Mouse (Mus musculus) limb, embryonic 12.5 days (tissue): ENCODE measurements around the gene Zfp982. TPM values are rescaled to one million over a fixed set of nuclear protein-coding genes. Genes with fewer than 3 reads are reported as not detected.
"Not testable (repeated sequence)": the region's sequence is repeated elsewhere in the genome, so short reads cannot be mapped to it uniquely, and the experiment has no call there.

Source experiments
- ATAC-seq: fragments of 200-750 bp; cut with Nextera tagmentation; 2 replicates; pipeline ENCODE4 v1.8.0; 2017; ENCODE audit warnings: low read depth, moderate TSS enrichment; ENCODE audit not compliant: insufficient number of reproducible peaks, insufficient read depth, low FRiP score, low TSS enrichment
- H3K27ac ChIP-seq: fragments of 300-500 bp; sonication (generic); 2 replicates; pipeline ENCODE4 v1.5.1; 2016; ENCODE audit warnings: mild to moderate bottlenecking, moderate library complexity
- H3K27me3 ChIP-seq: fragments of 300-500 bp; sonication (generic); 2 replicates; pipeline ENCODE4 v1.6.1; 2016; ENCODE audit warnings: mild to moderate bottlenecking, moderate library complexity
- H3K36me3 ChIP-seq: fragments of 300-500 bp; sonication (generic); 2 replicates; pipeline ENCODE4 v1.6.1; 2016; ENCODE audit warnings: mild to moderate bottlenecking, moderate library complexity
- H3K4me1 ChIP-seq: fragments of 300-500 bp; sonication (generic); replicated peaks from 2 replicates; pipeline ENCODE4 v1.6.1; 2016
- H3K4me2 ChIP-seq: fragments of 300-500 bp; sonication (generic); 2 replicates; pipeline ENCODE4 v1.6.1; 2016; ENCODE audit warnings: mild to moderate bottlenecking, moderate library complexity
- H3K4me3 ChIP-seq: fragments of 300-500 bp; sonication (generic); replicated peaks from 2 replicates; pipeline ENCODE4 v1.5.1; 2016; ENCODE audit warnings: mild to moderate bottlenecking
- H3K9ac ChIP-seq: fragments of 300-500 bp; sonication (generic); replicated peaks from 2 replicates; pipeline ENCODE4 v1.6.1; 2016; ENCODE audit warnings: mild to moderate bottlenecking, moderate library complexity
- H3K9me3 ChIP-seq: fragments of 300-500 bp; sonication (generic); 2 replicates; pipeline ENCODE4 v1.6.1; 2016; ENCODE audit warnings: mild to moderate bottlenecking, moderate library complexity
- WGBS: fragments of 180-500 bp; shearing (Covaris S2); methylation state at CpG from one replicate; pipeline ENCODE4 v1.1.7; 2016; 5-methylcytosine and 5-hydroxymethylcytosine counted together
- polyA plus RNA-seq: library from polyadenylated mRNA; unstranded; fragments of >200 nt; fragmentation: Nextera tagmentation; extraction: Ambion mirVana; gene quantifications from 2 replicates; pipeline ENCODE4 v1.2.1, GENCODE M21; 2016

Zfp982 gene
- polyA plus RNA-seq, 1 experiment from 2014 or later = 13.6 TPM

DNA sequence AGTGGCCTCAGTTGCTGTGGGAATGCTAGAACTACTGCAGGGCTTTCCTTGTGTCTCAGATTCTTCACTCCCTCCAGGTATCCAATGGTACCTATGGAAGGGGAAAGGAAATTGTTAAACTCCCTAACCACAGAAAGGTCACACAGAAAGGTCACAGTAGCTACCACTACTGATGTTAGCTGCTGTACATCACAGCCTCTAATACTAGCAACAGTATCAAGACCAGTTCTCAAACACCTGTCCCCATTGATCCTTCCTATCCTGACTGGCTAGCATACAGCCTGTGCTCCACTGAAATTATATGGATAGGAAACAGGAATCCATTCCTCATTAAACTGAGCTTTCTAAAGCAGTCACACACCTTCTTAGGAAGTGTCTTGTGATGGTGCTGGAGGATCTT lies 27.9 kb downstream of the Zfp982 start:
- Histone ChIP-seq H3K27me3 (no peaks in the 10 kb centered on the region), H3K4me1 (no peaks in the 10 kb centered on the region), H3K4me3 (no peak overlapping the region), H3K36me3 (no peaks in the 10 kb centered on the region), H3K9ac (no peak overlapping the region), H3K9me3 (peaks cover 82% of the 10 kb centered on the region), H3K4me2 (no peak overlapping the region), H3K27ac (no peak overlapping the region)
- no peak for ATAC-seq

DNA sequence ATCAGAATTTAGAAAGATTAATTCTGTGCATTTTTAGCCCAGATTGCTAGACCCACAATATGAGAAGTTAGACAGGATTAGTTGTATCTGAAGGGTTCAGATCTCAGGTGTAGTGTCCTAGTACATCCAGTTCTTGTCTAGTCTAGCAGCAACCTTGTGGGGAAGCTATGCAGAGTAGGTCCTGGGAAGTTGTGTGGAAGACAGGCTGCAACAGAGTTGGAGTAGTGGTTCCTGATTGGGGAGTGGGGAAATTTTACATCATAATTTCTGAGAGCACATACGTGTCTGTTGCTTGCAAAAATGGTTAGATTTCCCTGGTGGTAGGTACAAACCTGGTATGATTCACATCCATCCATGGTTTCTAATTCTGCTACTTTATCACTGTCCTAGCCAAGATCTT lies 32.9 kb downstream of the Zfp982 start:
- Histone ChIP-seq H3K27me3 (no peaks in the 10 kb centered on the region), H3K27ac (no peak overlapping the region), H3K9ac (no peak overlapping the region), H3K9me3 (peaks cover 74% of the 10 kb centered on the region), H3K4me1 (no peaks in the 10 kb centered on the region), H3K36me3 (no peaks in the 10 kb centered on the region), H3K4me3 (no peak overlapping the region), H3K4me2 (no peak overlapping the region)
- WGBS = 91% methylated on average over 1 of the region's 1 CpGs
- no peak; the same call in 1 of the 2 replicates for ATAC-seq

DNA sequence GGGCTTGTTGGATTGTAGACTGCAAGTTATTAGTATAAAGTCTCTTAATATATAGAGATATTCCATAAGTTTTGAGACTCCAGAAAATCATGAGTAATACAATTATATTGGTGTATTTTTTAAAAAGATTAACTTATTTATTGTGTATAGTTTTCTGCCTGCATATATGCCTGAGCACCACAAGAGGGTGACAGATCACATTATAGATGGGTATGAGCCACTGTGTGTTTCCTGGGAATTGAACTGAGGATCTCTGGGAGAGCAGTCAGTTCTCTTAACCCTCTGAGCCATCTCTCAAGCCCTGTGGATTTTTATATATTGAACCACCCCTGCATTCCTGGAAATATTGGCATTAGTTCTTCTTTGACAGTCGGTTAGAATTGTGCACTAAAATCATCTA lies 38.1 kb downstream of the Zfp982 start:
- H3K4me1 ChIP-seq = no peaks in the 10 kb centered on the region
- ATAC-seq = no peak
- H3K4me3 ChIP-seq = no peak overlapping the region
- H3K36me3 ChIP-seq = no peaks in the 10 kb centered on the region
- H3K9ac ChIP-seq = no peak overlapping the region
- WGBS = 82% methylated on average over 1 of the region's 1 CpGs
- no peak overlapping the region for H3K27ac ChIP-seq
- H3K27me3 ChIP-seq = no peaks in the 10 kb centered on the region
- peaks cover 47% of the 10 kb centered on the region for H3K9me3 ChIP-seq
- no peak overlapping the region for H3K4me2 ChIP-seq

DNA sequence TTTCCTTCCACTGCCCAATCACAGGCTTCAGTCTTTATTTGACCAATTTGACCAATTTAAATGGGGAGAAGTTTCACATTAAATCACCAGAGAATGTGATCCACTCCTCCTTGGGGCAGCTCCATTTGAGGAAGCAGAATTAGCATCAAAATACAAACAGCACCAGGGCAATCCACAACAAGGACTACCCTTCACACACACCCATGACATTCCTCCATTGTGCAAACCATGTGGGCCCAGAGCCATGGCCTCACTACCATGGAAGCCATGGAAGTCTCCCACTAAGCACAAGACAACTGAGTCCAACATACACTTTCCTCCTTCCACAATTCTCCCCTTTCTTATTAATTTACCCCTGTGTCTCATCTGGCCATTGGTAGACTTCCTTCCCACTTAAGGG lies 43.7 kb downstream of the Zfp982 start:
- not testable (repeated sequence) for H3K4me3 ChIP-seq, H3K36me3 ChIP-seq, H3K4me2 ChIP-seq, ATAC-seq, H3K9ac ChIP-seq, H3K27ac ChIP-seq, H3K4me1 ChIP-seq, H3K27me3 ChIP-seq
- peaks cover 51% of the 10 kb centered on the region for H3K9me3 ChIP-seq

DNA sequence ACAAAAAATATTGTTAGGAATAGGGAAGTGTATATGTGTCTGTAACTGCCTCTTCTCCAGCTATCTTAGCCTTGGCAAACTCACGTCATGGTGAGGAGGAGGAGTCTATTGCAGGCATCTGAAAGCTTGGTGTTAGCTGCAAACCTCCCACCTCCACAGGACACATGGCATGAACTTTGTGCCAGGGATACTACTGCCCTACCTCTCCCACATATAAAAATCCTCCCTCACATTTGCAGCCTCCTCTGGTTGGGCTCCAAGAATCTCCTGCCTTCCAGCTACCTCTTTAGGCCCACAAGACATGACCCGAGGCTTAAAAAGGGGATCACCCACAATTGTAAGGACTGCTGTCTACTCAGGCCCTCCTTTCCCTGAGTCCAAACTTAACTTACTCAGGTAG lies 45.5 kb downstream of the Zfp982 start:
- Histone ChIP-seq H3K27ac (no peak overlapping the region), H3K27me3 (no peaks in the 10 kb centered on the region), H3K4me2 (no peak overlapping the region), H3K9ac (no peak overlapping the region), H3K36me3 (no peaks in the 10 kb centered on the region), H3K4me3 (no peak overlapping the region), H3K4me1 (no peaks in the 10 kb centered on the region), H3K9me3 (peaks cover 47% of the 10 kb centered on the region)
- no peak for ATAC-seq
- 83% methylated on average over 2 of the region's 2 CpGs for WGBS

DNA sequence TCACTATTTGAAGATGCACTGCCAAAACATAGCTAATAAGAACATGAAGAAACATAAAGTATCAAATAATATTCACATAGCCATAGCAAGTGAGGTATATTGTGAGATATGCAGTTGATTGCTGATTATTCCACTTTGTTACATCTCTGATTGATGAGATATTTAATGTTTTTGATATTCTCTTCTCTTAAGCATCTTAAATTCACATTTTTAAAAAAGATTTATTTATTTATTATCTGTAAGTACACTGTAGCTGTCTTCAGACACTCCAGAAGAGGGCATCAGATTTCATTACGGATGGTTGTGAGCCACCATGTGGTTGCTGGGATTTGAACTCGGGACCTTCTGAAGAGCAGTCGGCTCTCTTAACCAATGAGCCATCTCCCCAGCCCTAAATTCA lies 47.7 kb downstream of the Zfp982 start, which contains the start of gene Gm16503:
Gene Gm16503, plus strand, starts transcription at position 301 of the 400 bp plus-strand sequence.
- not testable (repeated sequence) for H3K9ac ChIP-seq, H3K36me3 ChIP-seq, H3K27ac ChIP-seq, H3K4me3 ChIP-seq, H3K27me3 ChIP-seq, H3K4me2 ChIP-seq, H3K4me1 ChIP-seq, ATAC-seq
- WGBS = 88% methylated on average over 3 of the region's 3 CpGs
- peaks cover 59% of the 10 kb centered on the region for H3K9me3 ChIP-seq

DNA sequence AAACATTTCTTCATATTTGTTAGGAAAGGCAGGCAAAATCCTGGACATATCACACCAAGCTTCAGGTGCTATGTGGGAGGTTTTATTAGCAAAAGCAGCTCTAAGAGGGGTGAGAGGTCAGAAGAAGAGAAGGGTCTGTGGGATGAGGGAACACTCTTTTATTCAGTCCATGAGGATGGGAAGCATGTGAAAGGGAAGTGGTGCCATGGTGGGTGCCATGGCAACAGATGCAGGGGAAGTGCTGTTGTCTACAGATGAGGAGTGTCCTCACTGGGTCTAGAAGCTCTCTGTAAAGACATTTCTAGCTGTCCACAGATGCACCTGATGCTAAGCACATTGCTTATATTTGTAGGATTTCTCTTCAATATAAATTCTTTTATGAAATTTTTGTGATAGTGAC lies 48.9 kb downstream of the Zfp982 start:
- Histone ChIP-seq H3K27ac (no peak overlapping the region), H3K4me1 (no peaks in the 10 kb centered on the region), H3K4me3 (no peak overlapping the region), H3K36me3 (no peaks in the 10 kb centered on the region), H3K27me3 (no peaks in the 10 kb centered on the region), H3K4me2 (no peak overlapping the region), H3K9me3 (peaks cover 50% of the 10 kb centered on the region), H3K9ac (no peak overlapping the region)
- no peak for ATAC-seq

DNA sequence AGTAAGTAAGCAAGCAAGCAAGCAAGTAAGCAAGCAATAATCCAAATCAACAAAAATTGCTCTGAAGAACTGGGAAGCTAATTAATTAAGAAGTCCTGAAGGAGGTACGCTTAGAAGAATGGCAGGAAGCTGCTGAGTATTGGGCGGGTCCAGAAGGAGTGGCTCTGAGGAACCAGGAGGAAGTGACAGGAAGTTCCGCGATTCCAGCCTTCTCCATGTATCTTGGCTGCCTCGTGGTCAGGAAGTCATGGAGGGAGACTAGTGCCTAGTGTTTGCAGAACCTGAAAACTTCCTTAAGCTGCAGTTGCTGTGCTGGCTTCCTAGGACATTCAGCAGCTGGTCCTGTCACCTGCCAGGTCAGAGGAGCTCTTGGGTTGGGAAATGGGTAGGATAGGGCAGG lies 60.9 kb downstream of the Zfp982 start, which contains the start of gene Zfp985:
Gene Zfp985, plus strand, starts transcription at position 207 of the 400 bp plus-strand sequence.
- 77% methylated on average over 5 of the region's 5 CpGs for WGBS
- H3K27me3 ChIP-seq, H3K36me3 ChIP-seq, H3K27ac ChIP-seq, H3K4me3 ChIP-seq, H3K4me2 ChIP-seq, H3K9ac ChIP-seq, H3K4me1 ChIP-seq, ATAC-seq: not testable (repeated sequence)
- H3K9me3 ChIP-seq = peaks cover 25% of the 10 kb centered on the region

DNA sequence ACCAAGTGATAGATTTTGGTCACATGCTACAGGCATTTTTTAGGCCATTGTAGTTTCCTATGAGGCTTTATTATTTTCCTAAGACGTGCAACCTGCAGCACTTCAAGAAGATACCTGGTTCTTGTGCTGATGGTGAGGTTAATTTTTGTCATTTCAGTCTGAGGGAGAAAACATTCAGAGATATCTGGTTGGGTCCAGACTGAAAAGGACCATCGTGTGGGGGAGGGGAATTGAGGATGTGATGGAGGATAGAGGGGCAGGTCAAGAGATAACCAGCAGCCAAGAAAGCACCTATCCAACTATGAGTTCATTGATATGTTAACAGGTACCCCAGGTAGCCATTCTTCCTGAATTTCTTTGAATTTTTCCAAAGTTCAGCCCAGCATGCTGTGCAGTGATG lies 62.1 kb downstream of the Zfp982 start:
- H3K4me2 ChIP-seq, H3K36me3 ChIP-seq, H3K4me1 ChIP-seq, H3K4me3 ChIP-seq, ATAC-seq, H3K27me3 ChIP-seq, H3K27ac ChIP-seq, H3K9ac ChIP-seq: not testable (repeated sequence)
- WGBS = 78% methylated on average over 2 of the region's 2 CpGs
- H3K9me3 ChIP-seq = peaks cover 25% of the 10 kb centered on the region

DNA sequence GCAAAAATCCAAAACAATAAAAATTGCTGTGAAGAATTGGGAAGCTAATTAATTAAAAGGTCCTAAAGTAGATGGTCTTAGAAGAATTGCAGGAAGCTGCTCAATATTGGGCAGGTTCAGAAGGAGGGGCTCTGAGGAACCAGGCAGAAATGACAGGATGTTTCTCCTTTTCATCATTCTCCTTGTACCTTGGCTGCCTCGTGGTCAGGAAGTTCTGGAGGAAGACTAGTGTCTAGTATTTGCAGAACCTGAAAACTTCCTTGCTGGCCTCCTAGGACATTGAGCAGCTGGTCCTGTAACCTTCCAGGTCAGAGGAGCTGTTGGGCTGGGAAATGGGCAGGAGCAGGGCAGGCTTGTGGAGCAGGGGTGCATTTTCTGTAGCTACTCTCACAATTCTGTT lies 64.7 kb downstream of the Zfp982 start:
- not testable (repeated sequence) for H3K27ac ChIP-seq, H3K27me3 ChIP-seq, H3K4me2 ChIP-seq, ATAC-seq, H3K9ac ChIP-seq, H3K4me3 ChIP-seq, H3K4me1 ChIP-seq, H3K36me3 ChIP-seq
- H3K9me3 ChIP-seq = peaks cover 20% of the 10 kb centered on the region
- 54% methylated on average over 1 of the region's 1 CpGs for WGBS

DNA sequence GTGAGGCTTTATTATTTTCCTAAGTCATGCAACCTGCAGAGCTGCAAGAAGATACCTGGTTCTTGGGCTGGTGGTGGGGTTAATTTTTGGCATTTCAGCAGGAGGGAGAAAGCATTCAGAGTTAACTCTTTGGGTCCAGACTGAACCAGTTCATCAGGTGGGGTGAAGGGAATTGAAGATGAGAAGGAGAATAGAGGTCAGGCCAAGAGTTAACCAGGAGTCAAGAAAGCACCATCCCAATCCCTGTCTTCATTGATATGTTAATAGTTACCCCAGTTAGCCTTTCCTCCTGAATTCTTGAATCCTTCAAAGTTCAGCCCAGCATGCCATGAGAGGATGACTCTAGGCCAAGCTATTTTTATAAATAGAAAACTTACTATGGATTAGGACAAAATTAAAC lies 65.8 kb downstream of the Zfp982 start:
- ATAC-seq, H3K4me3 ChIP-seq, H3K9ac ChIP-seq, H3K36me3 ChIP-seq, H3K4me2 ChIP-seq, H3K27ac ChIP-seq, H3K4me1 ChIP-seq, H3K27me3 ChIP-seq: not testable (repeated sequence)
- peaks cover 13% of the 10 kb centered on the region for H3K9me3 ChIP-seq

DNA sequence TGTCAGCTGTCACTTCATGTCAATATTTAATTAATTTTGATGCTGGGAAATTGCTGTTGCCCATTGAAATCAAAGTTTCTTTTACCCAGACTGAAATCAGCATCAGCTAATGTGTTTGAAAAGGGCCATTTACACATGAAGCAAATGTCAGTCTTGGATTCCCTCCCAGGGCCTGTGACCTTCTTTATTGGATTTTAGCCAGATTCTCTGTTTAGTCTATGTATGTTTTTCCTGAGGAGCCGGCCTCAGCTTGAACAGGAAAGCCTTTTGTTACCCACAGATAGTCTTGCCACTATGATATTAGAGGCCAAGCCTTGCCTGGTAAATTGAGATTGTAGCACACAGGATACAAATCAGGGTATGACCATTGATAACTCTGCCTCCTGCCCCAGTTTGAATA lies 66.9 kb downstream of the Zfp982 start:
- not testable (repeated sequence) for H3K9ac ChIP-seq, H3K4me1 ChIP-seq, H3K27me3 ChIP-seq, H3K4me3 ChIP-seq, ATAC-seq, H3K9me3 ChIP-seq, H3K4me2 ChIP-seq, H3K27ac ChIP-seq, H3K36me3 ChIP-seq
- 74% methylated on average over 1 of the region's 1 CpGs for WGBS
